Mouse (Mus musculus) hindbrain, embryonic 16.5 days (tissue): Measurements from ENCODE around the gene Odc1. TPM values are rescaled to one million over a fixed set of nuclear protein-coding genes. Genes with fewer than 3 reads are reported as not detected.

ENCODE experiments used
- ATAC-seq: fragments of 200-750 bp; cut with Nextera tagmentation; 2 replicates; pipeline ENCODE4 v1.8.0; 2017; ENCODE audit warnings: moderate TSS enrichment, moderate library complexity
- H3K27ac ChIP-seq: fragments of 300-500 bp; sonication (generic); 2 replicates; pipeline ENCODE4 v1.5.1; 2014; ENCODE audit warnings: low read depth, mild to moderate bottlenecking, control low read depth, low read length, moderate library complexity
- H3K27me3 ChIP-seq: fragments of 300-500 bp; sonication (generic); replicated peaks from 2 replicates; pipeline ENCODE4 v1.6.1; 2014; ENCODE audit warnings: low read length; ENCODE audit not compliant: control insufficient read depth, insufficient read depth
- H3K36me3 ChIP-seq: fragments of 300-500 bp; sonication (generic); 2 replicates; pipeline ENCODE4 v1.6.1; 2014; ENCODE audit warnings: mild to moderate bottlenecking, low read length, moderate library complexity, mixed read lengths; ENCODE audit not compliant: control insufficient read depth, insufficient read depth
- H3K4me1 ChIP-seq: fragments of 300-500 bp; sonication (generic); 2 replicates; pipeline ENCODE4 v1.6.1; 2014; ENCODE audit warnings: low read depth, low read length; ENCODE audit not compliant: control insufficient read depth, insufficient read depth
- H3K4me2 ChIP-seq: fragments of 300-500 bp; sonication (generic); 2 replicates; pipeline ENCODE4 v1.6.1; 2014; ENCODE audit warnings: mild to moderate bottlenecking, low read length, control low read depth, moderate library complexity
- H3K4me3 ChIP-seq: fragments of 300-500 bp; sonication (generic); 2 replicates; pipeline ENCODE4 v1.5.1; 2014; ENCODE audit warnings: mild to moderate bottlenecking, low read length, control low read depth, moderate library complexity
- H3K9ac ChIP-seq: fragments of 300-500 bp; sonication (generic); 2 replicates; pipeline ENCODE4 v1.6.1; 2014; ENCODE audit warnings: low read depth, mild to moderate bottlenecking, control low read depth, low read length, moderate library complexity
- H3K9me3 ChIP-seq: fragments of 300-500 bp; sonication (generic); 2 replicates; pipeline ENCODE4 v1.6.1; 2014; ENCODE audit warnings: mild to moderate bottlenecking, low read length, moderate library complexity; ENCODE audit not compliant: control insufficient read depth
- WGBS: fragments of 180-500 bp; shearing (Covaris S2); extraction: QIAGEN DNeasy Blood & Tissue Kit; methylation state at CpG from one replicate; pipeline ENCODE4 v1.1.7; 2014; 5-methylcytosine and 5-hydroxymethylcytosine counted together
- polyA plus RNA-seq: library from polyadenylated mRNA; unstranded; fragments of >200 nt; fragmentation: Nextera tagmentation; extraction: Ambion mirVana; gene quantifications from 2 replicates; pipeline ENCODE4 v1.2.1, GENCODE M21; 2015

Odc1 gene
- polyA plus RNA-seq, 1 experiment from 2014 or later, result 116 TPM

- WGBS, result 24% methylated on average over 21 of the region's 21 CpGs
- Histone ChIP-seq H3K27me3 (no peaks in the 10 kb centered on the region), H3K36me3 (no peaks in the 10 kb centered on the region; the same call in 1 of the 2 replicates), H3K4me1 (peaks cover 19% of the 10 kb centered on the region), H3K4me2 (peak overlapping the region; percentile 48), H3K27ac (peak overlapping the region; percentile 80), H3K9ac (peak overlapping the region; percentile 12; the same call in 1 of the 2 replicates), H3K9me3 (no peaks in the 10 kb centered on the region), H3K4me3 (peak overlapping the region; percentile 14)
- ATAC-seq, result peak; percentile 76
Measured at GRCm38 (mm10) chr12:17556430-17557343, 12.1 kb downstream of the Odc1 start.

GRCm38 (mm10) chr12:17557344-17557966 lies 12.9 kb downstream of the Odc1 start:
- peak overlapping the region; percentile 80 for H3K27ac ChIP-seq
- no peak overlapping the region for H3K4me3 ChIP-seq
- H3K9ac ChIP-seq, result peak overlapping the region; percentile 12; the same call in 1 of the 2 replicates
- H3K36me3 ChIP-seq, result no peaks in the 10 kb centered on the region
- no peaks in the 10 kb centered on the region for H3K9me3 ChIP-seq
- 7% methylated on average over 7 of the region's 7 CpGs for WGBS
- peak overlapping the region; percentile 48 for H3K4me2 ChIP-seq
- H3K27me3 ChIP-seq, result no peaks in the 10 kb centered on the region
- ATAC-seq, result peak; percentile 66
- peaks cover 19% of the 10 kb centered on the region for H3K4me1 ChIP-seq

GRCm38 (mm10) chr12:17557967-17558345 lies 13.4 kb downstream of the Odc1 start:
- Histone ChIP-seq H3K4me3 (no peak overlapping the region), H3K36me3 (no peaks in the 10 kb centered on the region), H3K27ac (peak overlapping the region; percentile 80), H3K4me1 (peaks cover 19% of the 10 kb centered on the region), H3K4me2 (no peak overlapping the region), H3K9ac (no peak overlapping the region), H3K9me3 (no peaks in the 10 kb centered on the region), H3K27me3 (no peaks in the 10 kb centered on the region)
- ATAC-seq, result peak; percentile 69
- WGBS, result 24% methylated on average over 2 of the region's 2 CpGs

- ATAC-seq, result no peak
- WGBS, result 73% methylated on average over 1 of the region's 1 CpGs
- Histone ChIP-seq H3K4me3 (no peak overlapping the region), H3K9me3 (no peaks in the 10 kb centered on the region), H3K36me3 (no peaks in the 10 kb centered on the region), H3K4me2 (no peak overlapping the region), H3K4me1 (peaks cover 9% of the 10 kb centered on the region), H3K9ac (no peak overlapping the region), H3K27ac (no peak overlapping the region), H3K27me3 (no peaks in the 10 kb centered on the region)
Measured at GRCm38 (mm10) chr12:17562396-17562795, 17.8 kb downstream of the Odc1 start.

GRCm38 (mm10) chr12:17565393-17566045 lies 20.9 kb downstream of the Odc1 start:
- Histone ChIP-seq H3K4me2 (no peak overlapping the region), H3K36me3 (no peaks in the 10 kb centered on the region), H3K4me1 (no peaks in the 10 kb centered on the region), H3K27me3 (no peaks in the 10 kb centered on the region), H3K4me3 (no peak overlapping the region), H3K27ac (no peak overlapping the region), H3K9ac (no peak overlapping the region), H3K9me3 (no peaks in the 10 kb centered on the region)
- no peak for ATAC-seq
- 91% methylated on average over 3 of the region's 3 CpGs for WGBS

- no peak overlapping the region for H3K27ac ChIP-seq
- H3K4me1 ChIP-seq, result no peaks in the 10 kb centered on the region
- H3K36me3 ChIP-seq, result no peaks in the 10 kb centered on the region
- no peak overlapping the region for H3K4me3 ChIP-seq
- no peak overlapping the region for H3K9ac ChIP-seq
- no peaks in the 10 kb centered on the region for H3K27me3 ChIP-seq
- H3K9me3 ChIP-seq, result no peaks in the 10 kb centered on the region
- no peak for ATAC-seq
- 87% methylated on average over 1 of the region's 1 CpGs for WGBS
- no peak overlapping the region for H3K4me2 ChIP-seq
Measured at GRCm38 (mm10) chr12:17566046-17566408, 21.4 kb downstream of the Odc1 start.

GRCm38 (mm10) chr12:17568564-17568963 lies 24.0 kb downstream of the Odc1 start:
- Histone ChIP-seq H3K36me3 (no peaks in the 10 kb centered on the region), H3K9me3 (no peaks in the 10 kb centered on the region), H3K4me1 (no peaks in the 10 kb centered on the region), H3K9ac (no peak overlapping the region), H3K27me3 (no peaks in the 10 kb centered on the region), H3K4me2 (no peak overlapping the region), H3K4me3 (no peak overlapping the region), H3K27ac (no peak overlapping the region)
- whole genome bisulfite sequencing, result 88% methylated on average over 10 of the region's 10 CpGs
- no peak for ATAC-seq

GRCm38 (mm10) chr12:17574591-17574990 lies 30.0 kb downstream of the Odc1 start:
- WGBS, result 86% methylated on average over 4 of the region's 4 CpGs
- no peak for ATAC-seq
- H3K27ac ChIP-seq, result no peak overlapping the region
- no peaks in the 10 kb centered on the region for H3K36me3 ChIP-seq
- no peaks in the 10 kb centered on the region for H3K9me3 ChIP-seq
- H3K4me1 ChIP-seq, result peaks cover 3% of the 10 kb centered on the region; the same call in 1 of the 2 replicates
- no peak overlapping the region for H3K4me3 ChIP-seq
- no peak overlapping the region for H3K4me2 ChIP-seq
- no peak overlapping the region for H3K9ac ChIP-seq
- peaks cover 2% of the 10 kb centered on the region; the same call in 1 of the 2 replicates for H3K27me3 ChIP-seq
